Mouse (Mus musculus) left cerebral cortex, postnatal 4 days (tissue): ENCODE results near the gene Ret. TPM values are rescaled to one million over a fixed set of nuclear protein-coding genes. Genes with fewer than 3 reads are reported as not detected.
A peak's percentile ranks its signal among the peaks of the same experiment; 100 is the strongest.

Experiments used
- DNase-seq: peaks from one replicate; pipeline ENCODE4 v3.0.0-alpha.2; 2022
- intact Hi-C: fragments of 180-260 bp; cut with DNase I; formaldehyde crosslinking; loops from one replicate; pipeline ENCODE4 v1.15.1; 2025
- total RNA-seq, 2 experiments: library from RNA; stranded (reverse); gene quantifications; 2 replicates each; pipeline ENCODE4 v1.2.3; 2021

Gene Ret
- 1 to 10 TPM; 5.1 to 6.6 TPM for total RNA-seq

- intact Hi-C loops: no loop called here
- no peak for DNase-seq
Measured at GRCm38 (mm10) chr6:118197440-118197975, at the start of gene Ret. Ret (minus strand) TSS chr6:118197718.

GRCm38 (mm10) chr6:118247161-118247560 is 49.6 kb upstream of the Ret start:
- no peak for DNase-seq
- intact Hi-C loops: no loop called here

GRCm38 (mm10) chr6:118244106-118244505 is 46.6 kb upstream of the Ret start:
- intact Hi-C loops: no loop called here
- no peak for DNase-seq

- DNase-seq: no peak
- intact Hi-C loops: no loop called here
Measured at GRCm38 (mm10) chr6:118242941-118243340, 45.4 kb upstream of the Ret start.

GRCm38 (mm10) chr6:118226072-118226471 is 28.6 kb upstream of the Ret start:
- DNase-seq: peak; percentile 21

GRCm38 (mm10) chr6:118222471-118222870 is 25.0 kb upstream of the Ret start:
- intact Hi-C loops: no loop called here

More at GRCm38 (mm10) chr6:118226072-118226471, 28.6 kb upstream of the Ret start:
- intact Hi-C loops: no loop called here

GRCm38 (mm10) chr6:118215676-118216075 is 18.2 kb upstream of the Ret start:
- DNase-seq: no peak
- intact Hi-C loops: no loop called here

More at GRCm38 (mm10) chr6:118222471-118222870, 25.0 kb upstream of the Ret start:
- no peak for DNase-seq

GRCm38 (mm10) chr6:118208326-118208725 is 10.8 kb upstream of the Ret start:
- no peak for DNase-seq

GRCm38 (mm10) chr6:118206386-118206785 is 8.9 kb upstream of the Ret start:
- intact Hi-C loops: no loop called here
- DNase-seq: peak; percentile 35

More at GRCm38 (mm10) chr6:118208326-118208725, 10.8 kb upstream of the Ret start:
- intact Hi-C loops: no loop called here

GRCm38 (mm10) chr6:118205176-118205890 is 7.8 kb upstream of the Ret start:
- DNase-seq: no peak
- intact Hi-C loops: no loop called here

- no peak for DNase-seq
- intact Hi-C loops: no loop called here
Measured at GRCm38 (mm10) chr6:118204112-118204511, 6.6 kb upstream of the Ret start.

GRCm38 (mm10) chr6:118196751-118197439 is 623 bp downstream of the Ret start:
- peak; percentile 40 for DNase-seq
- intact Hi-C loops: no loop called here

- DNase-seq: peak; percentile 77
- intact Hi-C loops: no loop called here
Measured at GRCm38 (mm10) chr6:118195108-118195507, 2.4 kb downstream of the Ret start.

GRCm38 (mm10) chr6:118192882-118193281 is 4.6 kb downstream of the Ret start:
- DNase-seq: no peak
- intact Hi-C loops: no loop called here

GRCm38 (mm10) chr6:118192199-118192598 is 5.3 kb downstream of the Ret start:
- intact Hi-C loops: no loop called here
- no peak for DNase-seq

GRCm38 (mm10) chr6:118189764-118190163 is 7.8 kb downstream of the Ret start:
- DNase-seq: no peak
- intact Hi-C loops: no loop called here

GRCm38 (mm10) chr6:118188599-118188998 is 8.9 kb downstream of the Ret start:
- no peak for DNase-seq
- intact Hi-C loops: no loop called here

- intact Hi-C loops: no loop called here
- DNase-seq: no peak
Measured at GRCm38 (mm10) chr6:118187285-118187641, 10.3 kb downstream of the Ret start.

- intact Hi-C loops: no loop called here
- DNase-seq: no peak
Measured at GRCm38 (mm10) chr6:118186620-118187284, 10.8 kb downstream of the Ret start.

- no peak for DNase-seq
- intact Hi-C loops: no loop called here
Measured at GRCm38 (mm10) chr6:118184126-118184525, 13.4 kb downstream of the Ret start.

- no peak for DNase-seq
- intact Hi-C loops: no loop called here
Measured at GRCm38 (mm10) chr6:118180085-118180423, 17.5 kb downstream of the Ret start.
